Mouse (Mus musculus) embryonic fibroblast, embryonic 13.5 days (primary cell): Measurements from ENCODE around the gene Dcp1b.

Experiments
- CTCF ChIP-seq: IDR thresholded peaks from 2 replicates; pipeline ENCODE4 v1.5.1; 2011; ENCODE audit warnings: mild to moderate bottlenecking, control low read depth, low read length, moderate library complexity, borderline replicate concordance; ENCODE audit not compliant: insufficient read depth
- POLR2A ChIP-seq: IDR thresholded peaks from 2 replicates; pipeline ENCODE4 v1.6.1; 2011; ENCODE audit warnings: low read depth, mild to moderate bottlenecking, control low read depth, low read length, moderate library complexity

DNA sequence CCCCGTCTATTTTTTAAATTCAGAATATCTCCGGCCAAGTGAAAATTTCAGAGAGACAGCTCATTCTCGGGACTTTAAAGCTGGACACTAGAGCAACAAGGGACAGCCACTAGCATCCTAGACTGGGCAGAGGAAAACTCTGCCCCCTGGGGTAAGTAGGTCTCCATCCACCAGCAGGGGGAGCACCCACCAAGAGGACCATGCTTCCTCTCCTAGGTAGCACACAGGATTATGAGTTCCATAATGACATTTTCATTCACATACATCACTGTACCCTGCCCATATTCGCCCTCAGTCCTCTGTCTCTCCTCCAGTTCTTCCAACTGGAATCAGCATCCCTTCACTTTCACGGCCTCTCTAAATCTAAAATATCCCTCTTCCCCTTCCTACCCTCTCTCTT lies 45.4 kb upstream of the Dcp1b start:
- peak; percentile 53; the same call in 1 of the 2 replicates for TF ChIP-seq CTCF
- no peak for TF ChIP-seq POLR2A
